Mouse (Mus musculus): ENCODE measurements around the gene Bcl9l. TPM values are rescaled to one million over a fixed set of nuclear protein-coding genes. Genes with fewer than 3 reads are reported as not detected.

The Bcl9l gene
- polyA plus RNA-seq, 1 experiment from 2014 or later: 18.5 TPM

DNA sequence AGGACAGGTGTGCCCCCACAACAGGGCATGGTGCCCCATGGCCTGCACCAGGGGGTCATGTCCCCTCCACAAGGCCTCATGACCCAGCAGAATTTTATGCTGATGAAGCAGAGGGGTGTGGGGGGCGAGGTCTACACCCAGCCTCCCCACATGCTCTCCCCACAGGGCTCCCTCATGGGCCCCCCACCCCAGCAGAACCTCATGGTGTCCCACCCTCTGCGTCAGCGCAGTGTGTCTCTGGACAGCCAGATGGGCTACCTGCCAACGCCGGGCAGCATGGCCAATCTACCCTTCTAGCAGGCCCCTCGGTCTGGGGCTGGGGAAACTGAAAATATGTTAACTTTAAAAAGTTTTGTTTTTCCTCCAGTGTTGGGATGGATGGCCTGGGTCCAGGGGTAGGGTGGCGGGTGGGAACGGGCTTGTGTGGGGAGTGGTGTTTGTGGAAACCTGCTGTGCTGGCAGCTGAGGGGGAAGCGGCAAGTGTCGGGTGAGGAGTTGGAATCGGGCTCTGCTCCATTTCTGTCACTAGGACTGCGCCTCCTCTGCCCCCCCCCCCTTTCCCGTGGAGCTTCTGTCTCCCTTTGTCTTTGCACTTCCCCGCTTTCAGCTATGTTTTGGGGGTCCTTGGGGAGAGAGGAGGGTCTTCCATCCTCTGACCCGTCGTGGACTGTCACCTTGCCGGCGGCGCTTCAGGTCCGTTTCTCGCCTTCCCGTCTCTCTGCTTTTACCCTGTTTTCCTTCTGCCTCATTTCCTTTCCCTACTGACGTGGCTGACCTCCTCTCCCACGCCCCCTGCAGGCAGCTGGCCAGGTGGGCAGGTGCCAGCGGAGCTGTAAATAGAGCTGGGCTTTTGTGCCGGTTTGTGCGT lies 27.1 kb downstream of the Bcl9l start:
- Histone ChIP-seq H3K4me1 (peaks cover 30% of the 10 kb centered on the region), H3K27me3 (no peaks in the 10 kb centered on the region), H3K27ac (peak overlapping the region; percentile 37; the same call in 1 of the 2 replicates), H3K36me3 (peaks cover 47% of the 10 kb centered on the region), H3K4me3 (0 out of 2 replicates have a peak overlapping the region, but pooled peaks have one; percentile 17), H3K9ac (peak overlapping the region; percentile 36), H3K4me2 (replicated peaks) (peak overlapping the region; percentile 39), H3K9me3 (no peaks in the 10 kb centered on the region)
- no peak for ATAC-seq (ENCODE audit: insufficient number of reproducible peaks, insufficient read depth, low FRiP score, low TSS enrichment)
- 12% methylated on average over 27 of the region's 27 CpGs for WGBS

DNA sequence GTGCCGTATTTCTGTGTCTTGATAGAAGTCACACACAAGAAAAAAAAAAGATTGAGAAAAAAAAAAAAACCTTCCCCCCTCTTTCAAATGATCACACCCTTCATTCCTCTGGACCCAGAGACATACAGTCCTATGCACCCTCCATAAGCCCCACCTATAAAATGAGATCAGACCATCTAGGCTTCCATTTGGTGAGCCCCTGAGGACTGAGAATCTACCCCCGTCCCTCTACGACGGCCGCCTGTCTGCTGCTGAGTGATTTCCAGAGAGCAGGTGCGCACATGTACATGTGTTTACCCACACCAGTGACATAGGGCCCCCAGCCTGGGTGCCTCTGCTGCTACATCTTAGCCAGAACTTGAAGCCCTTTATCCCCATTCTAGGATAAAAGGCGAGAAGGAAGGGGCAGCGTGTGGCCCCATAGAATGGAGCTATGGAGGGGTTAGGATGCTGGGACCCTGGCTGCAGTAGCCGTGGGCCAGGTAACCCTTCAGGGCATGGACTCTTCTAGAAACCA lies 27.8 kb downstream of the Bcl9l start:
- Histone ChIP-seq H3K36me3 (peaks cover 41% of the 10 kb centered on the region), H3K4me1 (peaks cover 30% of the 10 kb centered on the region), H3K9me3 (no peaks in the 10 kb centered on the region), H3K4me3 (no peak overlapping the region), H3K27ac (no peak overlapping the region), H3K9ac (no peak overlapping the region), H3K27me3 (no peaks in the 10 kb centered on the region), H3K4me2 (replicated peaks) (peak overlapping the region; percentile 39)
- no peak for ATAC-seq (ENCODE audit: insufficient number of reproducible peaks, insufficient read depth, low FRiP score, low TSS enrichment)
- 33% methylated on average over 9 of the region's 9 CpGs for WGBS

DNA sequence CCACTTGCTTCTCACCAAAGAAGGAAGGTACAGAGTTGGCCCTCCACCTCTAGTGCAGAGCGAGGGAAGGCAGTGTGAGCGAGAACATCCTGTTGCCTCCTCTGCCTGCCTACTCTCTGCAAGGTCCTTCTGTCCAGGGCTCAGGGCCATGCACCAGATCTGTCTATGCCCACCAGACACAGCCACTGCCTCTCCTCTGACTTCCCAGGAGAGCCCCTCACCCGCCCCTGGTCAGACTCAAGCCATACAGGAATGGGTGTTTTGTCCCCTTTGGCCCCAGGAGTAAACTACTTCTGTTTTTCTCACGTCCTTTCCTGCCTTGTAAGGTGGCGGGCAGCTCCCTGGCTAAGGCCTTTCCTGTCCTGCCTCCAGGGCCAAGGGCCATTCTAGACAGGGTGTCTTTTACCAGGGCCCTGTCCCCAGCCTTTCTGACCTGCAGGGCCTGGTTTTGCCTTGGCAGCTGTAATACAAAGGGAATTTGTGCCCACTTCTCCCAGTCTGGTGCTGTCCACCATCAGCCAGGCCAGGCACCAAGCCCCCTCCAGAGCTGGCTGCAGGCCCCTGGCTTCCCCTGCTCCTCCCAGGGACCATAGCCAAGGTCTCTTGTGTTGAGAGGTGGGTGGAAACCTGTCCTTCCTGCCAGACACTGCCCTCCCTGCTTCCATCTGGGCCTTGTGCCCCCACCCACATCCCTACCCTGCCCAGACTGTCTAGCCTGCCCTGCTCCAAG lies 28.4 kb downstream of the Bcl9l start:
- H3K4me2 ChIP-seq (replicated peaks): no peak overlapping the region
- no peak overlapping the region for H3K4me3 ChIP-seq
- no peaks in the 10 kb centered on the region for H3K9me3 ChIP-seq
- no peaks in the 10 kb centered on the region for H3K27me3 ChIP-seq
- H3K36me3 ChIP-seq: peaks cover 34% of the 10 kb centered on the region
- WGBS: 66% methylated on average over 5 of the region's 5 CpGs
- H3K4me1 ChIP-seq: peaks cover 30% of the 10 kb centered on the region
- H3K27ac ChIP-seq: 0 out of 2 replicates have a peak overlapping the region, but pooled peaks have one; percentile 0
- ATAC-seq (ENCODE audit: insufficient number of reproducible peaks, insufficient read depth, low FRiP score, low TSS enrichment): no peak
- H3K9ac ChIP-seq: no peak overlapping the region

DNA sequence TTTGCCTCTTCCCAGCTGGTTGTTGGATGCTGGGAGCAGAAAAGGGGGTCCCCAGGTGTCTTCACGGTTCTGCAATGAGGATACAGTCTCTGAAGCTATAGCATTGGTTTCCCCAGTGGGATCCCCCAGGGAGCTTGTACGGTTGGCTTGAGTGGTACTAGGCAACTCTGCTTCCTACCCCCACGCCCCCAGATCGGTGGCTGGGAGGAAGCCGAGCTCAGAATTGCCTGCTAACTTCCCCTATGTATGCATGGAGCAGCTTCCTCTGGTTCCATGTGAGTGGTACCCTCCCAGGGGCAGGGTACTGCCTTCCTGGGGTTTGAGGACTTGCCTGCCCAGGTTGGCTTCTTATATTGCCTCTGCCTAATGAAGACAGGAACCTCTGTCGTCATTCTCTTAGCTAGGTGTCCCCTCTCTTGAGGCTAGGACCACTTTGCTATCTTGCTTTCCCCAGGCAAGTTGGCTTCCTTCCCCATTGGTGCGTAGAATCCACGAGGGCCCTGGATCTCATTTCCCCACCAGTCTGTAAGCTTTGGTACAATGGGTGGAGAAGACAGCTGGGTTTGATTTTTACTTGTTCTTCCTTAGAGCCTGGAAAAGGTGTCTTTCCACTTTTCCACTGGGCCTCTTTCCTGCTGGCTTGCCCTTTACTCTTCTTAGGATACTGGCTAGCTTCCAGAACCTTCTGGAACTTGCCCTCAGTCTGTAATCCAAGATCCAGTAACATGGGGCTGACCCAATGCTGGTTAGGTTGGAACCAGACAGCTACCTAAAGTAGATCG lies 29.5 kb downstream of the Bcl9l start:
- ATAC-seq (ENCODE audit: insufficient number of reproducible peaks, insufficient read depth, low FRiP score, low TSS enrichment): no peak
- no peak overlapping the region for H3K4me3 ChIP-seq
- H3K9me3 ChIP-seq: no peaks in the 10 kb centered on the region
- H3K9ac ChIP-seq: no peak overlapping the region
- H3K4me2 ChIP-seq (replicated peaks): no peak overlapping the region
- H3K4me1 ChIP-seq: peaks cover 30% of the 10 kb centered on the region
- peaks cover 23% of the 10 kb centered on the region for H3K36me3 ChIP-seq
- peak overlapping the region; percentile 51 for H3K27ac ChIP-seq
- H3K27me3 ChIP-seq: no peaks in the 10 kb centered on the region
- WGBS: 61% methylated on average over 9 of the region's 9 CpGs

GRCm38 (mm10) chr9:44512717-44513003 lies 30.0 kb downstream of the Bcl9l start:
- no peaks in the 10 kb centered on the region for H3K9me3 ChIP-seq
- no peak overlapping the region for H3K4me2 ChIP-seq (replicated peaks)
- H3K4me3 ChIP-seq: no peak overlapping the region
- H3K9ac ChIP-seq: no peak overlapping the region
- H3K4me1 ChIP-seq: peaks cover 30% of the 10 kb centered on the region
- H3K36me3 ChIP-seq: peaks cover 18% of the 10 kb centered on the region
- H3K27ac ChIP-seq: peak overlapping the region; percentile 51; the same call in 1 of the 2 replicates
- no peak for ATAC-seq (ENCODE audit: insufficient number of reproducible peaks, insufficient read depth, low FRiP score, low TSS enrichment)
- no peaks in the 10 kb centered on the region for H3K27me3 ChIP-seq
- WGBS: 78% methylated on average over 3 of the region's 3 CpGs

GRCm38 (mm10) chr9:44513121-44513520 lies 30.5 kb downstream of the Bcl9l start:
- Histone ChIP-seq H3K9ac (no peak overlapping the region), H3K4me3 (no peak overlapping the region), H3K4me2 (replicated peaks) (no peak overlapping the region), H3K27me3 (no peaks in the 10 kb centered on the region), H3K36me3 (peaks cover 13% of the 10 kb centered on the region), H3K9me3 (no peaks in the 10 kb centered on the region), H3K27ac (no peak overlapping the region), H3K4me1 (peaks cover 30% of the 10 kb centered on the region)
- ATAC-seq (ENCODE audit: insufficient number of reproducible peaks, insufficient read depth, low FRiP score, low TSS enrichment): no peak
- 90% methylated on average over 11 of the region's 11 CpGs for WGBS

DNA sequence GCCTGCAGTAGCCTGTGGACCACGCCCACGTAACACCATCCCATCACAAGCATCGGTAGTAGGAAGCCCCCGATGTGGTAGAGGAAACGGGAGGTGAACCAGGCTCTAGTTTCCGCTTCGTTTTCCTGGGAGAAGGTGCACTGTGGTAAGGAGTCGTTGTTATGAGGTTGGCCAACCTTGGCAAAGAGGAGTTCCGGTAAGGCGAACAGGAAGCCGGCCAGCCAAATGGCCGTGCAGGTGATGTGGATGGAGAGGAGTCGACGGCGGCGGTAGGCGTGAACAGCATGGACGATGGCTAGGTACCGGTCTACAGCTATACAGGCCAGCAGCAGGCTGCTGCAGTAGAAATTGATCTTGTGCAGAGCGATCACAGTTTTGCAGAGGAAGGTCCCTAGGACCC lies 31.0 kb downstream of the Bcl9l start:
- Histone ChIP-seq H3K4me3 (no peak overlapping the region), H3K27me3 (no peaks in the 10 kb centered on the region), H3K9me3 (no peaks in the 10 kb centered on the region), H3K9ac (no peak overlapping the region), H3K4me1 (peaks cover 30% of the 10 kb centered on the region), H3K36me3 (peaks cover 9% of the 10 kb centered on the region), H3K27ac (no peak overlapping the region), H3K4me2 (replicated peaks) (no peak overlapping the region)
- WGBS: 76% methylated on average over 20 of the region's 20 CpGs
- ATAC-seq (ENCODE audit: insufficient number of reproducible peaks, insufficient read depth, low FRiP score, low TSS enrichment): no peak

GRCm38 (mm10) chr9:44514147-44514546 lies 31.5 kb downstream of the Bcl9l start:
- peaks cover 3% of the 10 kb centered on the region for H3K36me3 ChIP-seq
- no peak overlapping the region for H3K4me2 ChIP-seq (replicated peaks)
- H3K27me3 ChIP-seq: no peaks in the 10 kb centered on the region
- ATAC-seq (ENCODE audit: insufficient number of reproducible peaks, insufficient read depth, low FRiP score, low TSS enrichment): no peak
- 94% methylated on average over 5 of the region's 5 CpGs for WGBS
- no peak overlapping the region for H3K9ac ChIP-seq
- H3K9me3 ChIP-seq: no peaks in the 10 kb centered on the region
- no peak overlapping the region for H3K27ac ChIP-seq
- no peak overlapping the region for H3K4me3 ChIP-seq
- peaks cover 26% of the 10 kb centered on the region for H3K4me1 ChIP-seq

DNA sequence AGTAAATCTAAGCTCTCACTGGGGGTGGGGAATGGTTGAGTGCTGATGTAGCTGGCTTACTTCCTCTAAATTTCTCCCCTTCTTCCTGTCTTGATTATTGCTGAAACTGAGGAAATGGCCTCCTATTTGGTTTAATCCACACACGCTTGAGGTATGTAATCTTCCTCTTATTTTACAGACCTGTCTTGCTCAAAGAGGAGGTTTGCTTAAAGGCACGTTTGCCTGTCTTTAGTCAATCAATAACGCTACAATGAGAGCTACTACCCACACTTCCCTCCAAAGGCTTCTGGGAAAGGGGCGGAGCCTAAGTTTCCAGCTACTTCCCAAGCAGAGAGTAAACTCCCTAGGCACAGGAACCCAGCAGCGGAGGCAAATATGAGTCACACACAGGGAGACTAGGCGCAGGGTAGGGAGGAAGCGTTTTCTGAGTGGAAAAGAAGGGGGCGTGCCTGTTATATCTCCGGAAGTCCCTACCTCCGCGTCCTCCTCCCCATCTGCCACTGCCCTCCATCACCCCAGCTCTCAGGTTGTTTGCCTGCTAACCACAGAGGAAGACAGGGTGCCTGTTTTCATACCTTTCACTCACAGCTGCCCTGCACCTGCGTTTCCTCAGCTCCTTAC lies 32.6 kb downstream of the Bcl9l start:
- H3K4me1 ChIP-seq: peaks cover 15% of the 10 kb centered on the region
- no peaks in the 10 kb centered on the region for H3K27me3 ChIP-seq
- no peak for ATAC-seq (ENCODE audit: insufficient number of reproducible peaks, insufficient read depth, low FRiP score, low TSS enrichment)
- H3K27ac ChIP-seq: no peak overlapping the region
- no peaks in the 10 kb centered on the region for H3K36me3 ChIP-seq
- H3K4me2 ChIP-seq (replicated peaks): no peak overlapping the region
- H3K9me3 ChIP-seq: no peaks in the 10 kb centered on the region
- WGBS: 65% methylated on average over 12 of the region's 12 CpGs
- no peak overlapping the region for H3K4me3 ChIP-seq
- no peak overlapping the region for H3K9ac ChIP-seq

DNA sequence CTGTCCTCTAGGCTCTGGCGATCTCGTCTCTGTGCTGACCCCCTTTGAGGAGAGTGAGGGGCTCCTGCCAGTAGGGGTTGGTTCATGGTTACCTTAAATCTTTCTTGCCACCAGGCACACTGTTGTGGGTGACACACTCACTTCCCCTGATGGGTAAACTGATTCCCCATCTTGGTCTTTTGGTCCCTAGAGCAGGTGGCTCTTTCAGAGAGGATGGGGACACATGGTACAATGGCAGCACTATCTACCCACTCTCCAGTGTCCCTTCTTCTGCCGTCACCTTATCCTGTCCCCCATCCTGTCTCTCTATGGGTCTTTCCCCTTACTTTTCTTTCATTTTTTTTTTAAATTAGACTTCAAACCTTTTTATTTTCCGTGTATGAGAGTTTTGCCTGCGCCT lies 33.3 kb downstream of the Bcl9l start:
- WGBS: 87% methylated on average over 5 of the region's 5 CpGs
- ATAC-seq (ENCODE audit: insufficient number of reproducible peaks, insufficient read depth, low FRiP score, low TSS enrichment): no peak
- H3K27ac ChIP-seq: no peak overlapping the region

DNA sequence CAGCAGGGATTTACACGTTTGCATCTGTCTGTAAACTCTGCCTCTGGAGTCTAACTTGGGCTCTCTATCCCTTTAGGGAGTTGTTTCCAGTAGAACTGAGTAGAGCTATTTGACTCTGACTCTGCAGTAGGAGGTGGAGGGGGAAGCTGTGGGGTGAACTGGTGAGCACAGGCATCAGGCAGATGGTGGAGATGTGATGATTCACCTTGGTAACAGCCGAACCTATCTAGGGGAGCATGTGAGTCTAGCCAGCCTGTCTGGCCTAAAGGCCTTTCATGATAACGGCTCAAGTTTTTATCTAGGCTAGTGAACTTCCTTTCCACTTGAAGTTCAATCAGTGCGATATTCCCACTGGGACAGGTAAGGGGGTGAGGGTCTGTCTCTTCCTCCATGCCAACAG lies 34.7 kb downstream of the Bcl9l start:
- Histone ChIP-seq H3K4me1 (peaks cover 9% of the 10 kb centered on the region), H3K4me3 (no peak overlapping the region), H3K36me3 (no peaks in the 10 kb centered on the region), H3K9me3 (no peaks in the 10 kb centered on the region), H3K27me3 (no peaks in the 10 kb centered on the region), H3K27ac (no peak overlapping the region), H3K4me2 (replicated peaks) (no peak overlapping the region), H3K9ac (no peak overlapping the region)
- no peak for ATAC-seq (ENCODE audit: insufficient number of reproducible peaks, insufficient read depth, low FRiP score, low TSS enrichment)
- WGBS: 65% methylated on average over 4 of the region's 4 CpGs

More for the DNA sequence above, 33.3 kb downstream of the Bcl9l start:
- no peaks in the 10 kb centered on the region for H3K36me3 ChIP-seq
- no peak overlapping the region for H3K4me2 ChIP-seq (replicated peaks)
- no peak overlapping the region for H3K4me3 ChIP-seq
- H3K27me3 ChIP-seq: no peaks in the 10 kb centered on the region
- peaks cover 15% of the 10 kb centered on the region for H3K4me1 ChIP-seq
- H3K9me3 ChIP-seq: no peaks in the 10 kb centered on the region
- no peak overlapping the region for H3K9ac ChIP-seq

Data from embryonic facial prominence, embryonic 12.5 days (tissue).